Mouse (Mus musculus): ENCODE data around the gene Sipa1l1. TPM values are rescaled to one million over a fixed set of nuclear protein-coding genes. Genes with fewer than 3 reads are reported as not detected.

Gene Sipa1l1
- polyA plus RNA-seq, 1 experiment: 50.5 TPM

GRCm38 (mm10) chr12:82298662-82299460 is 129.7 kb downstream of the Sipa1l1 start:
- Histone ChIP-seq H3K4me3 (ENCODE audit: insufficient read depth, low read depth, low read length) (no peak overlapping the region), H3K4me1 (ENCODE audit: control insufficient read depth, insufficient read depth, low read length) (peaks cover 7% of the 10 kb centered on the region), H3K27ac (ENCODE audit: insufficient read depth, low read depth, low read length) (no peak overlapping the region)
- TF ChIP-seq POLR2A (IDR thresholded peaks at IDR 0.05; ENCODE audit: insufficient read depth, low read depth, low read length) (no peak), CTCF (IDR thresholded peaks at IDR 0.05; ENCODE audit: insufficient read depth, low read depth, low read length) (no peak)
- 91% methylated on average over 9 of the region's 9 CpGs for whole genome bisulfite sequencing

DNA sequence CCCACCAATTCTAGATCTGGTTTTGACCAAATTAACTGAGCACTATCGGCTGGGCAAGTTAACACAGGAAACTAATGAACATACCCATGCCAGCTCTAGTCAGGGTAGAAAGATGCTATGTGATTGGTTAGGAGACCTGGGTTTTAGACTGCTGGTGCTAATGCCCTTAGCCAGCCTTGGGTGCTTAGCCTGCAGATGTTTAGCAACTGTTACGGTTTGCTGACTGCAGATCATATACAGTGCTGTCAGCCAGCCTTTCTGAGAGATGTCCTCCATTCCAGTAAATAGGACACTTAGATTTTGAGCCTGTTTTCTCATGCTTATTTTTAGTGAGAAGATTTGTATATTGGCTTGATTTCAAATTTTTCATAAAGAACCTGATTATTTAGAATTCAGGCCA is 135.0 kb downstream of the Sipa1l1 start:
- WGBS: 73% methylated on average over 2 of the region's 2 CpGs
- no peak overlapping the region for H3K4me3 ChIP-seq (ENCODE audit: insufficient read depth, low read depth, low read length)
- H3K27ac ChIP-seq (ENCODE audit: insufficient read depth, low read depth, low read length): no peak overlapping the region
- H3K4me1 ChIP-seq (ENCODE audit: control insufficient read depth, insufficient read depth, low read length): no peaks in the 10 kb centered on the region
- no peak for TF ChIP-seq POLR2A (IDR thresholded peaks at IDR 0.05; ENCODE audit: insufficient read depth, low read depth, low read length)
- no peak for TF ChIP-seq CTCF (IDR thresholded peaks at IDR 0.05; ENCODE audit: insufficient read depth, low read depth, low read length)

GRCm38 (mm10) chr12:82306035-82306434 is 136.9 kb downstream of the Sipa1l1 start:
- Histone ChIP-seq H3K27ac (ENCODE audit: insufficient read depth, low read depth, low read length) (no peak overlapping the region), H3K4me3 (ENCODE audit: insufficient read depth, low read depth, low read length) (no peak overlapping the region), H3K4me1 (ENCODE audit: control insufficient read depth, insufficient read depth, low read length) (peaks cover 3% of the 10 kb centered on the region)
- TF ChIP-seq CTCF (IDR thresholded peaks at IDR 0.05; ENCODE audit: insufficient read depth, low read depth, low read length) (no peak), POLR2A (IDR thresholded peaks at IDR 0.05; ENCODE audit: insufficient read depth, low read depth, low read length) (no peak)
- WGBS: 81% methylated on average over 4 of the region's 4 CpGs

DNA sequence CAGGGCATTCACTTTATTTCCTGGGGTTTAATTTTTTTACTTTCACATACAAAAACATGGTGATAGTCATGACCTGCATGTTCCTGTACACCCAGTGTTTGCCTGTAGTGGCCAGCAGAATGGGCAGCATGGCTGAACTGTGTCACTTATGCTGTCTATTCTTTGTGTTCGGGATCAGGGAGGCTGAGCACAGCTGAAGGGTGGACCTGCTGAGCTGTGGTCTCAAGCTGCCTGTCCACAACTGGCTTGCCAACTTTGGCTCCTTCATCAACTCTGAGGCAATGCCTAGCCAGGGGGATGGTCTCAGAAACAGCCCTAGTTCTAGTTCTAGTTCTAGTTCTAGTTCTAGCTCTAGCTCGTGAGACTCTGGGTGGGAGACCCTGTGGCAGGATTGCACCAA is 142.5 kb downstream of the Sipa1l1 start:
- peaks cover 23% of the 10 kb centered on the region for H3K4me1 ChIP-seq (ENCODE audit: control insufficient read depth, insufficient read depth, low read length)
- TF ChIP-seq CTCF (IDR thresholded peaks at IDR 0.05; ENCODE audit: insufficient read depth, low read depth, low read length) (no peak), POLR2A (IDR thresholded peaks at IDR 0.05; ENCODE audit: insufficient read depth, low read depth, low read length) (no peak)
- 62% methylated on average over 2 of the region's 2 CpGs for WGBS
- H3K27ac ChIP-seq (ENCODE audit: insufficient read depth, low read depth, low read length): peak overlapping the region; percentile 66
- no peak overlapping the region for H3K4me3 ChIP-seq (ENCODE audit: insufficient read depth, low read depth, low read length)

DNA sequence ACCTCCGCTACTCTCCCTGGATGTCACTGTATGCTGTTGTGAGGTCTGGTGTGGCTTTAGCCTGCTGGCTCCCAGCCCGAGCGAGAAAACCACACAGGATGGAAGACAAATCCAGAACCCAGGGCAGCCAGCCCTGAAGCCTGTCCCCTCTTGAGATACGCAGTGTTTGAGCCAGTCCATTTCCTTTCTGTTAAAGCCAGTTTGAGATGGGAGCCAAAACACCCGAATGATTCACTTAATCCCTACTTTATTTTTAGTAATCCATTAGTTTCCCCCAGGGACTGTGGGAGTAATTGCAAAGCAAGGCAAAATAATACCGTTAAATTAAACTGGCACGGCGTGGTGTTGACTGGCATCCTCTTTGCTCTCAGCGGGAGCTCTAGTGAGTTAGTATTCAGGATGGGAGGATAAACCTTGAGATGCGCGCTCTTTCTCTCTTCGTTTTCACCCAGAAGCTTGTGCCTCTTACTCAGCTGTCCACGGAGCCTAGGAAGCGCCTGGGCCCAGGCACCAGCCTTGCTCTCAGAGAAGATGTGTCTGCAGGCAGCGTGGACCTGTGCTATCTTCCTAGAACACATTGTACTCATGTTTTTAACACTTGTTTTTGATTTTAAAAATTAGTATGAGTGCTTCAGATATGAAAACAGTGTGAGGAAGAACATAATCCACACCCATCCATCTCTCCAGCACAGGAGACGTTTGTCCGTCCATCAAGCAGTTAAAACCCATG is 143.1 kb downstream of the Sipa1l1 start:
- peaks cover 23% of the 10 kb centered on the region for H3K4me1 ChIP-seq (ENCODE audit: control insufficient read depth, insufficient read depth, low read length)
- 24% methylated on average over 17 of the region's 17 CpGs for WGBS
- H3K4me3 ChIP-seq (ENCODE audit: insufficient read depth, low read depth, low read length): no peak overlapping the region
- H3K27ac ChIP-seq (ENCODE audit: insufficient read depth, low read depth, low read length): peak overlapping the region; percentile 69
- no peak for TF ChIP-seq POLR2A (IDR thresholded peaks at IDR 0.05; ENCODE audit: insufficient read depth, low read depth, low read length)
- no peak for TF ChIP-seq CTCF (IDR thresholded peaks at IDR 0.05; ENCODE audit: insufficient read depth, low read depth, low read length)

GRCm38 (mm10) chr12:82313091-82313490 is 144.0 kb downstream of the Sipa1l1 start:
- 81% methylated on average over 3 of the region's 3 CpGs for WGBS
- TF ChIP-seq CTCF (IDR thresholded peaks at IDR 0.05; ENCODE audit: insufficient read depth, low read depth, low read length) (no peak), POLR2A (IDR thresholded peaks at IDR 0.05; ENCODE audit: insufficient read depth, low read depth, low read length) (no peak)
- H3K4me1 ChIP-seq (ENCODE audit: control insufficient read depth, insufficient read depth, low read length): peaks cover 23% of the 10 kb centered on the region
- no peak overlapping the region for H3K4me3 ChIP-seq (ENCODE audit: insufficient read depth, low read depth, low read length)
- peak overlapping the region; percentile 69 for H3K27ac ChIP-seq (ENCODE audit: insufficient read depth, low read depth, low read length)

DNA sequence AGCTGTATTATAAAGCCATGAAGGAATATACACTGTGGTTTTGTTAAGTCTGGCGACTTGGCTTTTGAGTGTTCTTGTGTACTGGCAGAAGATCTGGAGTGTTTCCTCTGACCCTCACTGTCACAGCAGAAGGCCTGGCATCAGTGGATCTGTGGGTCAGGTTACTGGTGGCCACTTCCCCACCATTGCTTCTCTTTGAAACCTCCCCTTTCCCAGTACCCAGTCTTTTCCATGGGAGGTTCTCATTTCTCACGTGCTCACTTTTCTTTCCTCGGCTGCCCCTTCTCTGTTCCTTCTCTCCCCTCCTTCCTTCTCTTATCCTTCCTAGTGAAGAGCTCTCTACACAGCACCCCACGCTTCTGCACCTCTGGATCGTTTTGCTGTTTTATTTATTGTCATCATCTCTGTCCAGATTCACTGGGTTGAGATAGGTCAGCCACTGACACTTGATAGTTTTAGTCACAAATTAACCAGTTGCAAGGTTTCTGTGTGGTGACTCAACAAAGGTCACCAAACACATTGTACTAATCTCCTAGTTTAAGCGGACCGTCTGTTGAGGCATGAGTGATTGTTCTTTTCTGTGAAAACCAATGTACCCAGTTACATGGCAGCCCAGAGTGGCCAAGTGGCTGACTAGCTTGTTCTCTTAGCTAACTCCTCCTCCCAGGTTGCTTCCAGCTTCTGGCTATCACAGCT is 150.5 kb downstream of the Sipa1l1 start:
- Histone ChIP-seq H3K4me1 (ENCODE audit: control insufficient read depth, insufficient read depth, low read length) (peaks cover 22% of the 10 kb centered on the region), H3K27ac (ENCODE audit: insufficient read depth, low read depth, low read length) (no peak overlapping the region), H3K4me3 (ENCODE audit: insufficient read depth, low read depth, low read length) (no peak overlapping the region)
- TF ChIP-seq POLR2A (IDR thresholded peaks at IDR 0.05; ENCODE audit: insufficient read depth, low read depth, low read length) (no peak), CTCF (IDR thresholded peaks at IDR 0.05; ENCODE audit: insufficient read depth, low read depth, low read length) (no peak)
- WGBS: 86% methylated on average over 7 of the region's 7 CpGs

- Histone ChIP-seq H3K4me1 (ENCODE audit: control insufficient read depth, insufficient read depth, low read length) (peaks cover 22% of the 10 kb centered on the region), H3K27ac (ENCODE audit: insufficient read depth, low read depth, low read length) (no peak overlapping the region), H3K4me3 (ENCODE audit: insufficient read depth, low read depth, low read length) (no peak overlapping the region)
- no peak for TF ChIP-seq CTCF (IDR thresholded peaks at IDR 0.05; ENCODE audit: insufficient read depth, low read depth, low read length)
- no peak for TF ChIP-seq POLR2A (IDR thresholded peaks at IDR 0.05; ENCODE audit: insufficient read depth, low read depth, low read length)
- WGBS: 68% methylated on average over 3 of the region's 3 CpGs
Observed at GRCm38 (mm10) chr12:82320204-82320603, 151.1 kb downstream of the Sipa1l1 start.

DNA sequence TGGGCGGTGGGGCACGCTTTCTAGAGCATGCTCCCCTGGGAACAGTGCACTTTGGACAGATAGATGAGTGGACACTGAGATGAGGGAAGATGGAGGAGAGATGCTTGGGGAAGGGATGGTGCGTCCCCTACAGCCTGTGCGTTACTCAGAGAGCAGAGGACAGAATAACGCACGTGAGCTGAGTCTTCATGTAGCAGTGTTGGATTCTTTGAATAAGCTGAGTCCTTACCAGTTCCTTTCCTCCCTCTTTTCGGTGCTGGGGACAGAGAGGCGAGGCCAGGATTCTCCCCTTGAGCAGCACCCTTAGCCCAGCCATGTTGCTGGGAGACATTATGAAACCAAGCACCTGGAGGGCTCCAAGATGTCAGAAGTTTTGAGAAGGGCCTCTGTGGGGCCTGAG is 152.3 kb downstream of the Sipa1l1 start:
- H3K27ac ChIP-seq (ENCODE audit: insufficient read depth, low read depth, low read length): no peak overlapping the region
- 71% methylated on average over 8 of the region's 8 CpGs for WGBS
- TF ChIP-seq CTCF (IDR thresholded peaks at IDR 0.05; ENCODE audit: insufficient read depth, low read depth, low read length): no peak
- no peak for TF ChIP-seq POLR2A (IDR thresholded peaks at IDR 0.05; ENCODE audit: insufficient read depth, low read depth, low read length)
- peaks cover 18% of the 10 kb centered on the region for H3K4me1 ChIP-seq (ENCODE audit: control insufficient read depth, insufficient read depth, low read length)
- H3K4me3 ChIP-seq (ENCODE audit: insufficient read depth, low read depth, low read length): no peak overlapping the region
